Mouse (Mus musculus): Measurements from ENCODE around the gene Ppm1b.

DNA sequence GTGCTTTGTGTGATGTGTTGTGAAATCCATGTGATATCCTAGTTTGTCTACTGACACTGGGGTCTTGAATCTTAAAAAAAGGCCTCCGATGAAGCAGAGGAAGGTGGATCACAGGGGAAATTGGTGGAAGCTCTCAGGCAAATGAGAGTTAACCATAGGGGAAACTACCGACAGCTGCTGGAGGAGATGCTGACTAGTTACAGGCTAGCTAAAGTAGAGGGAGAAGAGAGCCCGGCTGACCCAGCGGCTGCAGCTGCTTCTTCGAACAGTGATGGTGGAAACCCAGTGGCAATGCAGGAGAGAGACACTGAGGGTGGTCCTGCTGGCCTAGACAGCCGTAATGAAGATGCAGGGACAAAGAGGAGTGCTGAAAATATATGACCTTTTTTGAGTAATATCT, 56.9 kb downstream of the Ppm1b start:
- TF ChIP-seq POLR2A (IDR thresholded peaks at IDR 0.05; ENCODE audit: extremely low read depth, insufficient read depth, low read length) (no peak), CTCF (IDR thresholded peaks at IDR 0.05; ENCODE audit: low read depth, low read length) (no peak)

Data from liver, adult 2 months (tissue).